Mouse (Mus musculus) kidney, adult 2 months (tissue): ENCODE measurements around the gene Asphd2.

Experiments used
- CTCF ChIP-seq: fragments of 200-500 bp; conservative IDR thresholded peaks from 2 replicates; pipeline ENCODE4 v1.5.1; 2011; ENCODE audit warnings: low read depth, mild to moderate bottlenecking, control low read depth, low read length, moderate library complexity, mixed read lengths; ENCODE audit not compliant: insufficient read depth, insufficient read length
- POLR2A ChIP-seq: fragments of 200-500 bp; IDR thresholded peaks from one replicate; pipeline ENCODE4 v1.6.1; 2011; ENCODE audit warnings: low read depth, low read length, control low read depth

DNA sequence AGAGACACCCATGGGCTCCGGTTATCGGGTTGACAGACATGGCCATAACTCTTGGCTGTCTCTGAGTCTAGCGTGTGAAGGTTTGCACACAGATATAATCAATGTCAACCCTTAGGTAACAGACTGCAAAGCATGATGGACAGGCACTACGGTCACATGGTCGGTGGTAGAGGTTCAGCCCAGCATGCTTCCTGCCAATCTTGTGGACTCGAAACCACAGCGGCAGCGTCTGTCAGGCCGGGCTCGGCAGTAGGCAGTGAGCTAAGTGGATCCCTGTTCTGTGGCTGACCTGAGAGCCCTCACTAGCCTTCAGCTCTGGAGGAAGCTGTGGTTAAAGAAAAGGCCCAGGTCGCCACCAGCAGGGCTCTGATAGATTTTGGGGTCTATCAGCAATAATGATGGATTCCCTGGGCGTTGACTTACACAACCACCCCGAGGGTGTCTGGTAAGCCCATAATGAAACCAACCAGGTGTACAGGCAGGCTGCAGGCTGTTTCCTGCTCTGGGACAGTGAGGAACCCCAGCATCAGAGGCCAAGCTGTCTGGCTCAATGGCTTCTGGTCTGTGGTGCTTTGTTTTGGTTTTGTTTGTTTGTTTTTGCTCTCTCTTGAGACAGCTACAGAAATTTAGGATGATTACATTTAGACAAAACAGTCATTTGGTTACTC is 9.7 kb downstream of the Asphd2 start:
- TF ChIP-seq CTCF (no peak), POLR2A (no peak)
